Mouse (Mus musculus) kidney, adult 2 months (tissue): ENCODE results near the gene Psmc3ip.
A peak's percentile ranks its signal among the peaks of the same experiment; 100 is the strongest.

Experiments used
- CTCF ChIP-seq: fragments of 200-500 bp; conservative IDR thresholded peaks from 2 replicates; pipeline ENCODE4 v1.5.1; 2011; ENCODE audit warnings: low read depth, mild to moderate bottlenecking, control low read depth, low read length, moderate library complexity, mixed read lengths; ENCODE audit not compliant: insufficient read depth, insufficient read length
- POLR2A ChIP-seq: fragments of 200-500 bp; IDR thresholded peaks from one replicate; pipeline ENCODE4 v1.6.1; 2011; ENCODE audit warnings: low read depth, low read length, control low read depth

DNA sequence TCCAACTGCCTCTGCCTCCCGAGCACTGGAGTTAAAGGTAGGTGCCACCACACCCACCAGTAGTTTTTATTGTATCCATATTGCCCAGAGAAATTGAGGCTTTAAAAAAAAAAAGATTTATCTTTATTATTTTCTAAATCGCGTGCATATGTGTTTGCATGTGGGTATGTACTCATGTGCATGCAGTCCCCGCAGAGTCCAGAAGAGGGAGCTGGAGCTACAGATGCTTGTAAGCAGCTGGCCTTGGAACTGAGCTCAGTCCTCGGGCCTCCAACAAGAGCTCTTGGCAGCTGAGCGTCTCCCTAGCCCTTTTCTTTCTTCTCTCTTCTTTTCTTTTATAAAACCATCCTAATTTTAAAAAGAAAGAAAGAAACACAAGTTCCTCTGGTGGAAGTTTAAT lies 36.5 kb upstream of the Psmc3ip start:
- TF ChIP-seq CTCF (peak; percentile 42), POLR2A (no peak)
